Mouse (Mus musculus): ENCODE measurements around the gene Rimbp2. TPM values are rescaled to one million over a fixed set of nuclear protein-coding genes. Genes with fewer than 3 reads are reported as not detected.

The Rimbp2 gene
- total RNA-seq, 4 experiments from 2014 or later = 5.3 to 12.5 (median 9.7) TPM

- DNase-seq = no peak
These were observed 109.3 kb downstream of the Rimbp2 start for GRCm38 (mm10) chr5:128843982-128844381.

GRCm38 (mm10) chr5:128841541-128841940 is 111.7 kb downstream of the Rimbp2 start:
- DNase-seq = no peak

GRCm38 (mm10) chr5:128837045-128837444 is 116.2 kb downstream of the Rimbp2 start:
- no peak for DNase-seq

GRCm38 (mm10) chr5:128834126-128834525 is 119.2 kb downstream of the Rimbp2 start:
- no peak for DNase-seq

- no peak for DNase-seq
These were observed 130.4 kb downstream of the Rimbp2 start for GRCm38 (mm10) chr5:128822843-128823242.

- no peak for DNase-seq
These were observed 133.5 kb downstream of the Rimbp2 start for GRCm38 (mm10) chr5:128819638-128820285.

- no peak for DNase-seq
These were observed 137.7 kb downstream of the Rimbp2 start for GRCm38 (mm10) chr5:128815629-128816028.

- DNase-seq = no peak
These were observed 138.2 kb downstream of the Rimbp2 start for GRCm38 (mm10) chr5:128815078-128815477.

- DNase-seq = no peak
These were observed 140.2 kb downstream of the Rimbp2 start for GRCm38 (mm10) chr5:128813121-128813520.

- no peak for DNase-seq
These were observed 141.9 kb downstream of the Rimbp2 start for GRCm38 (mm10) chr5:128811431-128811830.

GRCm38 (mm10) chr5:128810006-128810405 is 143.3 kb downstream of the Rimbp2 start:
- no peak for DNase-seq

GRCm38 (mm10) chr5:128809406-128809805 is 143.9 kb downstream of the Rimbp2 start:
- DNase-seq = no peak

- DNase-seq = no peak
These were observed 144.6 kb downstream of the Rimbp2 start for GRCm38 (mm10) chr5:128808547-128809182.

GRCm38 (mm10) chr5:128807408-128807807 is 145.9 kb downstream of the Rimbp2 start:
- no peak for DNase-seq

GRCm38 (mm10) chr5:128806296-128806998 is 146.8 kb downstream of the Rimbp2 start:
- no peak for DNase-seq

- DNase-seq = no peak
These were observed 148.2 kb downstream of the Rimbp2 start for GRCm38 (mm10) chr5:128805092-128805491.

GRCm38 (mm10) chr5:128800592-128800991 is 152.7 kb downstream of the Rimbp2 start:
- no peak for DNase-seq

GRCm38 (mm10) chr5:128781621-128782020 is 171.7 kb downstream of the Rimbp2 start:
- DNase-seq = no peak

- DNase-seq = no peak
These were observed 176.9 kb downstream of the Rimbp2 start for GRCm38 (mm10) chr5:128776386-128776785.

GRCm38 (mm10) chr5:128769026-128769631 is 184.2 kb downstream of the Rimbp2 start:
- DNase-seq = no peak

GRCm38 (mm10) chr5:128761118-128761517 is 192.2 kb downstream of the Rimbp2 start:
- no peak for DNase-seq

GRCm38 (mm10) chr5:128746261-128746660 is 207.0 kb downstream of the Rimbp2 start:
- no peak for DNase-seq

- DNase-seq = no peak
These were observed 208.1 kb downstream of the Rimbp2 start for GRCm38 (mm10) chr5:128745206-128745605.
